Mouse (Mus musculus) liver, embryonic 14.5 days (tissue): ENCODE measurements around the gene Apoc1.

Experiments used
- CTCF ChIP-seq: IDR thresholded peaks from 2 replicates; pipeline ENCODE4 v1.5.1; 2016; ENCODE audit warnings: antibody characterized with exemption, low read depth, control low read depth
- EP300 ChIP-seq: IDR thresholded peaks from 2 replicates; pipeline ENCODE4 v1.6.1; 2016; ENCODE audit warnings: antibody characterized with exemption, low read depth

GRCm38 (mm10) chr7:19641223-19641622 is 51.2 kb downstream of the Apoc1 start:
- TF ChIP-seq CTCF, result no peak
- no peak for TF ChIP-seq EP300
